19 mouse cellular contexts compared by ENCODE assay signal in genomic region chr9:34964172-34965040, GRCm38 (mm10).
DNase-seq lines count a peak whose midpoint lies in the region; ATAC-seq and TF ChIP-seq lines count a peak whose summit lies in the region.
"Had no signal": no experiment of that assay in that cellular context is flagged by ENCODE, and none has a peak within 500 bp of the region (broad histone marks: within the 10 kb centered on the region; RNA-seq: fewer than 3 reads in every experiment).

No protein-coding gene starts in this region.

- no peak for ATAC-seq in midbrain, postnatal 0 days (ENCODE audit: low FRiP score)
- peak; percentile 50 for ATAC-seq in forebrain, embryonic 14.5 days
- ATAC-seq in hindbrain, embryonic 14.5 days (ENCODE audit: low FRiP score), result peak; percentile 26; the same call in 1 of the 2 replicates
- peak; percentile 45; the same call in 1 of the 2 replicates for ATAC-seq in neural tube, embryonic 12.5 days (ENCODE audit: low FRiP score, low read depth)
- ATAC-seq: inflammation-experienced regulatory T-cells, adult 6 months; lung, postnatal 0 days had no signal

- no peak overlapping the region for H3K4me2 ChIP-seq in midbrain, postnatal 0 days (ENCODE audit: low read depth, low read length, poor library complexity, severe bottlenecking)
- no peak overlapping the region for H3K4me2 ChIP-seq in forebrain, embryonic 14.5 days (ENCODE audit: low read length)
- no peak overlapping the region for H3K4me2 ChIP-seq in hindbrain, embryonic 14.5 days (replicated peaks)
- H3K4me2 ChIP-seq in neural tube, embryonic 12.5 days (replicated peaks), result peak overlapping the region; percentile 30; the same call in 1 of the 2 replicates
- H3K4me2 ChIP-seq: liver, embryonic 15.5 days had no signal

- H3K4me1 ChIP-seq in midbrain, embryonic 10.5 days, result peaks cover 13% of the 10 kb centered on the region
- no peaks in the 10 kb centered on the region for H3K4me1 ChIP-seq in midbrain, postnatal 0 days (ENCODE audit: insufficient read depth, low read length)
- peaks cover 14% of the 10 kb centered on the region for H3K4me1 ChIP-seq in forebrain, embryonic 14.5 days (ENCODE audit: control insufficient read depth, insufficient read depth, low read length)
- peaks cover 14% of the 10 kb centered on the region for H3K4me1 ChIP-seq in hindbrain, embryonic 14.5 days (replicated peaks; ENCODE audit: control insufficient read depth, insufficient read depth, low read length)
- H3K4me1 ChIP-seq in neural tube, embryonic 12.5 days, result peaks cover 16% of the 10 kb centered on the region
- H3K4me1 ChIP-seq in heart, embryonic 10.5 days, result no peaks in the 10 kb centered on the region
- H3K4me1 ChIP-seq: liver, embryonic 15.5 days; megakaryocyte, embryonic 14.5 days had no signal

- H3K9ac ChIP-seq in midbrain, postnatal 0 days (replicated peaks; ENCODE audit: low read length, poor library complexity, severe bottlenecking), result no peak overlapping the region
- H3K9ac ChIP-seq in forebrain, embryonic 14.5 days (ENCODE audit: low read length), result no peak overlapping the region
- H3K9ac ChIP-seq in hindbrain, embryonic 14.5 days, result no peak overlapping the region
- H3K9ac ChIP-seq in neural tube, embryonic 12.5 days, result no peak overlapping the region
- H3K9ac ChIP-seq: liver, embryonic 15.5 days had no signal

- peak overlapping the region; percentile 42 for H3K27ac ChIP-seq in midbrain, embryonic 10.5 days (replicated peaks)
- no peak overlapping the region for H3K27ac ChIP-seq in midbrain, postnatal 0 days (ENCODE audit: low read depth, low read length)
- peak overlapping the region; percentile 65 for H3K27ac ChIP-seq in forebrain, embryonic 14.5 days (ENCODE audit: low read depth, low read length)
- H3K27ac ChIP-seq in hindbrain, embryonic 14.5 days, result peak overlapping the region; percentile 58
- H3K27ac ChIP-seq in neural tube, embryonic 12.5 days, result peak overlapping the region; percentile 26; the same call in 1 of the 2 replicates
- H3K27ac ChIP-seq in heart, embryonic 10.5 days, result no peak overlapping the region
- H3K27ac ChIP-seq: liver, embryonic 15.5 days had no signal

- no peaks in the 10 kb centered on the region for H3K9me3 ChIP-seq in midbrain, embryonic 10.5 days (replicated peaks)
- no peaks in the 10 kb centered on the region for H3K9me3 ChIP-seq in midbrain, postnatal 0 days (ENCODE audit: low read length)
- no peaks in the 10 kb centered on the region for H3K9me3 ChIP-seq in forebrain, embryonic 14.5 days (replicated peaks; ENCODE audit: control insufficient read depth, low read length)
- no peaks in the 10 kb centered on the region for H3K9me3 ChIP-seq in hindbrain, embryonic 14.5 days (ENCODE audit: control insufficient read depth, low read length)
- H3K9me3 ChIP-seq in neural tube, embryonic 12.5 days, result no peaks in the 10 kb centered on the region
- H3K9me3 ChIP-seq in heart, embryonic 10.5 days, result no peaks in the 10 kb centered on the region
- H3K9me3 ChIP-seq: liver, embryonic 15.5 days; megakaryocyte, embryonic 14.5 days had no signal

- WGBS in midbrain, embryonic 10.5 days, result 77% methylated on average over 14 of the region's 14 CpGs
- WGBS in midbrain, postnatal 0 days, result 61% methylated on average over 14 of the region's 14 CpGs
- 20% methylated on average over 14 of the region's 14 CpGs for WGBS in forebrain, embryonic 14.5 days
- 50% methylated on average over 14 of the region's 14 CpGs for WGBS in hindbrain, embryonic 14.5 days
- 69% methylated on average over 14 of the region's 14 CpGs for WGBS in neural tube, embryonic 12.5 days
- 68% methylated on average over 14 of the region's 14 CpGs for WGBS in heart, embryonic 10.5 days

- DNase-seq in midbrain, embryonic 10.5 days (ENCODE audit: low spot score), result no peak
- no peak for DNase-seq in midbrain, postnatal 0 days (ENCODE audit: low spot score)
- DNase-seq in forebrain, embryonic 14.5 days (ENCODE audit: low spot score), result peak; percentile 52
- peak; percentile 42 for DNase-seq in hindbrain, embryonic 14.5 days (ENCODE audit: low spot score)
- DNase-seq in heart, embryonic 10.5 days (ENCODE audit: low spot score), result no peak
- no peak for DNase-seq in frontal cortex, postnatal 25 days (ENCODE audit: low spot score in 2 of 2)
- no peak for DNase-seq in lung, postnatal 14 days
- DNase-seq: adrenal gland, postnatal 14 days; gastrocnemius, postnatal 10 days; heart, adult 18-20 months; kidney, adult 9 months; kidney, postnatal 4 days; right cerebral cortex, adult 18-20 months; thymus, adult 2 months had no signal

- no peak overlapping the region for H3K4me3 ChIP-seq in midbrain, embryonic 10.5 days
- H3K4me3 ChIP-seq in midbrain, postnatal 0 days (ENCODE audit: low read depth, low read length), result no peak overlapping the region
- no peak overlapping the region for H3K4me3 ChIP-seq in forebrain, embryonic 14.5 days (ENCODE audit: low read depth, low read length)
- H3K4me3 ChIP-seq in hindbrain, embryonic 14.5 days (replicated peaks; ENCODE audit: low read length), result no peak overlapping the region
- no peak overlapping the region for H3K4me3 ChIP-seq in neural tube, embryonic 12.5 days
- no peak overlapping the region for H3K4me3 ChIP-seq in heart, embryonic 10.5 days
- H3K4me3 ChIP-seq: liver, embryonic 15.5 days; megakaryocyte, embryonic 14.5 days had no signal

- no peaks in the 10 kb centered on the region for H3K27me3 ChIP-seq in midbrain, embryonic 10.5 days (ENCODE audit: low read depth, poor library complexity, severe bottlenecking)
- H3K27me3 ChIP-seq in midbrain, postnatal 0 days (ENCODE audit: insufficient read depth, low read length), result no peaks in the 10 kb centered on the region
- 0 out of 2 replicates have a peak, but pooled peaks cover 6% of the 10 kb centered on the region for H3K27me3 ChIP-seq in forebrain, embryonic 14.5 days (replicated peaks; ENCODE audit: control insufficient read depth, insufficient read depth, low read length)
- H3K27me3 ChIP-seq in hindbrain, embryonic 14.5 days (ENCODE audit: control insufficient read depth, insufficient read depth, low read length), result no peaks in the 10 kb centered on the region
- H3K27me3 ChIP-seq in neural tube, embryonic 12.5 days (replicated peaks), result no peaks in the 10 kb centered on the region
- 0 out of 2 replicates have a peak, but pooled peaks cover 6% of the 10 kb centered on the region for H3K27me3 ChIP-seq in heart, embryonic 10.5 days (ENCODE audit: insufficient read depth, poor library complexity, severe bottlenecking)
- H3K27me3 ChIP-seq: liver, embryonic 15.5 days had no signal

- no peak for TF ChIP-seq CTCF in midbrain, postnatal 0 days (IDR thresholded peaks at IDR 0.05)

- H3K36me3 ChIP-seq in midbrain, embryonic 10.5 days, result no peaks in the 10 kb centered on the region
- H3K36me3 ChIP-seq in midbrain, postnatal 0 days (ENCODE audit: insufficient read depth, low read length), result no peaks in the 10 kb centered on the region
- no peaks in the 10 kb centered on the region for H3K36me3 ChIP-seq in forebrain, embryonic 14.5 days (ENCODE audit: control insufficient read depth, insufficient read depth, low read length)
- H3K36me3 ChIP-seq in hindbrain, embryonic 14.5 days (replicated peaks; ENCODE audit: control insufficient read depth, insufficient read depth), result no peaks in the 10 kb centered on the region
- H3K36me3 ChIP-seq in neural tube, embryonic 12.5 days, result no peaks in the 10 kb centered on the region
- no peaks in the 10 kb centered on the region for H3K36me3 ChIP-seq in heart, embryonic 10.5 days
- H3K36me3 ChIP-seq: liver, embryonic 15.5 days had no signal

Comparison
In these comparisons a context has a peak if more than half of its experiments do, and no peak if none do; other contexts are left out.
1. H3K27ac ChIP-seq: peak in midbrain, embryonic 10.5 days (single experiment), forebrain, embryonic 14.5 days (single experiment), hindbrain, embryonic 14.5 days (single experiment) and neural tube, embryonic 12.5 days (single experiment); none in midbrain, postnatal 0 days (single experiment) and heart, embryonic 10.5 days (single experiment).
2. DNase-seq: peak in forebrain, embryonic 14.5 days (single experiment) and hindbrain, embryonic 14.5 days (single experiment); none in midbrain, embryonic 10.5 days (single experiment), midbrain, postnatal 0 days (single experiment), heart, embryonic 10.5 days (single experiment), frontal cortex, postnatal 25 days (0 of 2) and lung, postnatal 14 days (single experiment).